Mouse (Mus musculus) 3T3-L1 (cell line): ENCODE results near the gene Gm20716.

Experiments
- DNase-seq: peaks from one replicate; pipeline ENCODE4 v3.0.0-alpha.2; 2015; ENCODE audit warnings: low read depth, low spot score

Gm20716 gene

DNA sequence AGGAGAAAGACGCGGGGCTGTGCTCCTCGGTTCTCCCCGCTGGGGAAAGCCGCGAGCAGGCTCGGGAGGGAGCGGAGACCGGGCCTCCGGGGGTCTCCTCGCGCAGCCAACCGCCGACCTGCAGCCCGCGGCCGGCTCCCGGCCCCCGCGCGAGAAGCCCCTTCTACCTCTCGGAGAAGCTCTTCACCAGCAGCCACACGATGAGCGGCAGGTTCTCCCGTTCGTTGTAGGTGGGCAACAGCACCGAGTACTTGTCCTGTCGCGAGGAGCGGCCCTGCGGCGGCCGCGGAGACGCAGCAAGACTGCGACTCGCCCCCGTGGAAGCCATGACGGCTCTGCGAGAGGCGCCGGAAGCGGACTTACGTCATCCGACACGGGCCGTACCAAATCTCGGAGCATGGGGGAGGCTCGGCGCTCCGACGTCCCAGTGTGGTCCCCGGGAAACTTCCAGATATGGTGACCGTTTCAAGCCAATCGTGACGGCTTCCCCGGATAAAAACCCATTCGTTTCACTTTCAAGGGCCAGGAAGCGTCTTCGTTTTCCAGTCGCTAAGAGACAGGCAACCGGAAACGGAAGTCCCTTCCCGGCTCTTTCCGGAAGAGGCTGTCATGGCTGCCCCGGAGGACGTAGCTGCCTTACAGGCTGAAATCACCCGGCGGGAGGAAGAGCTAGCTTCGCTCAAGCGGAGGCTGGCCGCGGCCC, at the start of gene Gm20716, which contains the start of the genes Dpm1 and Mocs3:
Gm20716 (minus strand) TSS at position 339 of the 703 bp plus-strand sequence.
Dpm1 (minus strand) TSS at position 566 of the 703 bp plus-strand sequence.
Mocs3 (plus strand) TSS at position 597 of the 703 bp plus-strand sequence.
- DNase-seq: peak; percentile 93

- DNase-seq: peak; percentile 77
Observed at GRCm38 (mm10) chr2:168274374-168274935, 44.3 kb upstream of the Gm20716 start.

GRCm38 (mm10) chr2:168273387-168273786, 43.2 kb upstream of the Gm20716 start:
- no peak for DNase-seq

- DNase-seq: no peak
Observed at GRCm38 (mm10) chr2:168268033-168268432, 37.9 kb upstream of the Gm20716 start.

DNA sequence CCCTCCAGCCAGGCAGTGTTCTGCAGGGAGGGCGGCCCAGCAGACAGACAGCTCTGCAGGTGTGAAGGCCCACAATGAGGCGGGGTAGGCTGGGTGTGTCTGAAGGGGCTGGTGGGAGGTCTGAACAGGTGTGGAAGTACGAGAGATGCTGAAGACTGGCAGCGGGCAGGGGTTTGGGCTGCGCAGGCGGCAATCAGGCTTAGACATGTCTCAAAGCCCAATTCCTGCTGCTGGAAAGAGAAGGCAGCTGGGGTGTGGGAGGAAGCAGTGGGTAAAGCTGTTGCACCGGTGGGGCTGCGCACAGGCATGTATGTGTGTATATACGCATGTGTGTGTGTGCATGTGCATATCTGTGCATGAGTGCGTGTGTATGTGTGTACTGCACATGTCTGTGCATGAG, 30.7 kb upstream of the Gm20716 start:
- no peak for DNase-seq

GRCm38 (mm10) chr2:168260124-168260523, 30.0 kb upstream of the Gm20716 start:
- DNase-seq: no peak

DNA sequence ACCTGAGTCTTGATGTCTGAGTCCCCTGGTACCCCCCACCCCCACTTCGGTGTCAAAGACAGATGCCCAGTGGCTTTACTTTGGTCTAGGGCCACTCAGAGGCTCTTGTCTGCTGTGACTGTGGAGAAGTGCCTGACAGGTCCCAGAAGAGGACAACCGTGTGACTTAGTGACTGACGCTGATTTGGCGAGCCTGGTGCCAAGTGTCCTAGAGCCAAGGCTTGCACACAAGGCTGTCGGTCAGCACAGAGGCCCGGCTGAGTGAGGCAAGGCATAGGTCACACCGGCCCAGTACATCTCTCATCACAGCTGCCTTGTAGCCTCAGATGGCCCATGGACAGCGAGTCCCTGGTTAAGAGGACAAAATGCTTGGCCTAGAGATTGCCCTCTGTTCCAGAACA, 28.9 kb upstream of the Gm20716 start:
- no peak for DNase-seq

DNA sequence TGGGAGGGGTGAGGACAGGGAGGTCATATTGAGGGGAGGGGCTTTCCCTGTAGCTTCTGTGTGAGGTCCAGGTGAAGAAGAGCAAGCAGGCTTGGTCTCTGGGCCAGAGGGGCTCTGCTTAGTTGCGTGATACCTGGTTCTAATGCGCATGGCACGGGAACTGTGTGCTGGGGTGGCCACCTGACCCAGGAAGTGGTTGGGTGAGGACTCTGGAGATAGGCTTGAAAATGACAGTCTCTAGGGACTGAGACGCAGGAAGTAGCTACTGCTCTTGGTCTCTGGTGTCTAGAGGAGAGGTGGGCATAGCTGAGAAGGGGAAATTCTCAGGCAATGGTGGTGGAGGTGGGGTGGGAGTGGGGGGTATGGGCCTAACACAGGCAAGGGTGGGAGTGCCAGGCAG, 27.0 kb upstream of the Gm20716 start:
- DNase-seq: no peak

DNA sequence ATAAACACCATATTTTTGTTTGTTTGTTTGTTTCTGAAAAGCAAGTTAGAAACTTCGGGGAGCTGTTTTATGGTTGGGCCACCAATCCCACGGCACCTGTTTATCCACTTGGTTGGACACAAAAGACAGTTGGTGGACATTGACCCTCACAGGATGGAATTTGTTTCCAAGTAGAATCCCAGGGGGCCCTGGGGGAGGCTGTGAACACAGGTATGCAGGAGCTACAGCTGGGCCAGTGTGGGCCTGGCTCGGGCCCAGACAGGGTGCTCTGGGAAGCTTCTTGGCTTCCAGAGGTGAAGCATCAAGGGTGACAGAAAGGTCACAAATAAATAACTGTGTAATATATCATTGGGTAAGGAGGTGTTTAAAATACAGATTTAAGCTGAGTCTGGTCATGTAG, 26.3 kb upstream of the Gm20716 start:
- no peak for DNase-seq

DNA sequence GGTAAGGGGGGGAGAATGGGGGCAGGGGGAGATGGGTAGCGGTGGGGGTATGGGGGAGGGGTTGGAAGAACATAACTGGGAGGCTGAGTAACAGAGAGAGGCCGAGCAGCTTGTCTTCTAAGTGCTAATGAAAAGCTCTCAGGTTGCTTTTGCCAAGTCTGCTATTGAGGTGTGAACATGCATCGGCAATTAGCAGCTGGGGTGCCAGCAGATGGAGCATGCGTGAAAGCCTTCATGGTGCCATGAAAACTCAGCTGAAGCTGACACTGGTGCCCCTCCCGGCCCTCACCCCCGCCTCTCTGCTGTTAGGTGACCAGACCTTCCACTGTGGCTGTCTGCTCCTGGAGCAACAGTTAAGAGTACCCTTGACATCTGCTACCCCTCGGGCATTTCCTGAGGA, 23.7 kb upstream of the Gm20716 start:
- DNase-seq: no peak

GRCm38 (mm10) chr2:168252639-168253292, 22.6 kb upstream of the Gm20716 start:
- DNase-seq: no peak

DNA sequence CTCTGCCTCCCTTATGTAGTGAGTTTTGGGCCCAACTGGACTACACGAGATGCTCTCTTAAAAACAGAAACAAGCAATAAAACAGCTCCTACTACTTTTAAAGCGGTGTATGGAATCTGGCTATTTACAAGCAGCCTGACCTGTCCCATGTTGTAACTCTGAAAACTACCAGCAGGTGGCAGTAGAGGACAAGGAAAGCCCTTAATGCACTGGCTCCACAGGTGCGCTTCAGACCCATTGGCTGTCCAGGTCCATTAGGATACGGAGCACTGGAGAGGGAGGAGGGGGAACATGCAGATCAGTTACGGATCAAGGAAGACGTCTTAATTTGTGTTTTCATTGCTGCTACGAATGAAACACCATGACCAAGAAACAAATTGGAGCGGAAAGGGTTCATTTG, 20.1 kb upstream of the Gm20716 start:
- DNase-seq: peak; percentile 93

DNA sequence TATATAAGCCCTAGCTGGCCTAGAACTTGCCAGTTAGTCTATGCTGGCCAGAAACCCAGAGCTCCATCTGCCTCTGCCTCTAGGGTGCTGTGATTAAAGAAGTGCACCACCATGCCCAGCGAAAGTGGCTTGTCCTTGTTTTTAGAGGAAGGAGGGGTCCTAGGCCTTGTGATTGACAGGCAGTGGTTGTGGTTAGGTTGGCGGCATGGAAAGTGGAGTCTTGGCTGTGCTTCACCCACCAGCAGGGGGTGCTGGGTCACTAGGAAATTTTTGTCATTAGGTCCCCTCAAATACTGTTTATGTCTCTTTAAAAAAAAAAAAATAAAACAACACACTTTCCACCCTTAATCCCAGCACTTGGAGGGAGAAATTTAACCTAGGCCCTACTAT, 18.7 kb upstream of the Gm20716 start:
- peak; percentile 81 for DNase-seq

- no peak for DNase-seq
Observed at GRCm38 (mm10) chr2:168248167-168248855, 18.1 kb upstream of the Gm20716 start.

- no peak for DNase-seq
Observed at GRCm38 (mm10) chr2:168245571-168245970, 15.4 kb upstream of the Gm20716 start.

- peak; percentile 18 for DNase-seq
Observed at GRCm38 (mm10) chr2:168243278-168243677, 13.1 kb upstream of the Gm20716 start.

DNA sequence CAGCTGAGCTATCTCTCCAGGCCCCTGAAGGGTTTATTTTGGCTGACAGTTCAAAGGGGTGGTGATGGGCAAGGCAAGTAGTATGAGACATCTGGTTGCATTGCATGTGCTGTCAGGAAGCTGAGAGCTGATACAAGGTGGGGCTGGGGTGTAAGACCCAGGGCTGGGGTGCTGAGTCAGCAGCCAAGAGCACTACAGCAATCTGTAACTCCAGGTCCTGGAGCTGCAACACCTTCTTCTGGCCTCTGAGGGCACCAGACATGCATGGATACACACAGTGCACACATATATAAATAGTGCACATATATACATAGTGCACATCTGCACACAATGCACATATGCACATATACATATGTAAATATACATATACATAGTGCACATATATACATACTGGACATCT, 12.7 kb upstream of the Gm20716 start:
- DNase-seq: no peak

- no peak for DNase-seq
Observed at GRCm38 (mm10) chr2:168238335-168238734, 8.2 kb upstream of the Gm20716 start.

GRCm38 (mm10) chr2:168233286-168233685, 3.1 kb upstream of the Gm20716 start:
- no peak for DNase-seq

DNA sequence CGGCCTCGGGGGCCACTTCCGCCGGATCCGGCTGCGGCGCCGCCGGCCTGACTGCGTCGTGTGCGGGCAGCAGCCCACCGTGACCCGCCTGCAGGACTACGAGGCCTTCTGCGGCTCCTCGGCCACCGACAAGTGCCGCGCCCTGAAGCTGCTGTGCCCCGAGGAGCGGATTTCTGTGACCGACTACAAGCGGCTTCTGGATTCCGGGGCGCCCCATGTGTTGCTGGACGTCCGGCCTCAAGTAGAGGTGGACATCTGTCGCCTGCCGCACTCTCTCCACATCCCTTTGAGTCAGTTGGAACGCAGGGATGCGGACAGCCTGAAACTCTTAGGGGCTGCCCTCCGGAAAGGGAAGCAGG, 1.3 kb upstream of the Gm20716 start:
- DNase-seq: no peak

- no peak for DNase-seq
Observed at GRCm38 (mm10) chr2:168230773-168231470, 758 bp upstream of the Gm20716 start.
